Mouse (Mus musculus) heart, adult 2 months (tissue): ENCODE data around the gene Rbm15. TPM values are rescaled to one million over a fixed set of nuclear protein-coding genes. Genes with fewer than 3 reads are reported as not detected.

Experiments used
- DNase-seq, 2 experiments: peaks; one replicate each; pipeline ENCODE4 v3.0.0; 2021
- H3K27ac ChIP-seq: fragments of 200-600 bp; 2 replicates; pipeline ENCODE4 v1.8.1; 2022
- H3K27me3 ChIP-seq: fragments of 200-500 bp; 2 replicates; pipeline ENCODE4 v1.6.1; 2012; ENCODE audit warnings: mild to moderate bottlenecking, low read length, inconsistent platforms, mixed read lengths; ENCODE audit not compliant: control insufficient read depth, insufficient read depth
- H3K36me3 ChIP-seq: fragments of 200-500 bp; 2 replicates; pipeline ENCODE4 v1.6.1; 2012; ENCODE audit warnings: low read length, inconsistent platforms; ENCODE audit not compliant: control insufficient read depth, insufficient read depth
- H3K4me1 ChIP-seq: fragments of 200-500 bp; 2 replicates; pipeline ENCODE4 v1.6.1; 2011; ENCODE audit warnings: low read length; ENCODE audit not compliant: control insufficient read depth, insufficient read depth
- H3K4me3 ChIP-seq: fragments of 200-600 bp; 2 replicates; pipeline ENCODE4 v1.8.1; 2022
- H3K79me2 ChIP-seq: fragments of 200-500 bp; replicated peaks from 2 replicates; pipeline ENCODE4 v1.6.1; 2012; ENCODE audit warnings: mild to moderate bottlenecking, inconsistent platforms, low read length, moderate library complexity, mixed read lengths; ENCODE audit not compliant: control insufficient read depth, insufficient read depth
- H3K9ac ChIP-seq: fragments of 200-500 bp; 2 replicates; pipeline ENCODE4 v1.6.1; 2012; ENCODE audit warnings: low read depth, mild to moderate bottlenecking, control low read depth, inconsistent platforms, low read length, mixed read lengths
- CTCF ChIP-seq: fragments of 200-600 bp; IDR thresholded peaks from 2 replicates; pipeline ENCODE4 v1.8.1; 2022; ENCODE audit warnings: antibody characterized with exemption, mild to moderate bottlenecking, moderate library complexity
- EP300 ChIP-seq: fragments of 200-500 bp; IDR thresholded peaks from 2 replicates; pipeline ENCODE4 v1.6.1; 2011; ENCODE audit warnings: low read depth, low read length, control low read depth; ENCODE audit not compliant: insufficient read depth
- POLR2A ChIP-seq: fragments of 200-500 bp; IDR thresholded peaks from 2 replicates; pipeline ENCODE4 v1.6.1; 2011; ENCODE audit warnings: mild to moderate bottlenecking, low read depth, low read length, control low read depth; ENCODE audit not compliant: insufficient read depth
- WGBS: fragments of 180-500 bp; shearing (Covaris S2); methylation state at CpG from one replicate; pipeline ENCODE4 v1.1.7; 2018; 5-methylcytosine and 5-hydroxymethylcytosine counted together
- intact Hi-C: fragments of 180-260 bp; cut with DNase I; formaldehyde crosslinking; loops from one replicate; pipeline ENCODE4 v1.15.1; 2025
- polyA plus RNA-seq: library from polyadenylated mRNA; depleted of rRNA; stranded (reverse); fragments of >200 nt; gene quantifications from 2 replicates; pipeline ENCODE4 v1.2.3, GENCODE M21; 2012
- total RNA-seq, 2 experiments: library from RNA; stranded (reverse); gene quantifications; 2 replicates each; pipeline ENCODE4 v1.2.3; 2021

Gene Rbm15
- total and polyA plus RNA-seq, 3 experiments = 3.6 to 24.5 (median 22.7) TPM

- no peak overlapping the region for H3K9ac ChIP-seq
- intact Hi-C loops = loop anchor here (5.0 to 10.0 kb wide), 2 partner anchors 123 to 151 kb away; partner anchors contain the start of gene A630076J17Rik
- H3K4me1 ChIP-seq = peaks cover 7% of the 10 kb centered on the region
- DNase-seq = no peak
- H3K36me3 ChIP-seq = no peaks in the 10 kb centered on the region; the same call in 1 of the 2 replicates
- no peak overlapping the region for H3K4me3 ChIP-seq
- H3K27me3 ChIP-seq = no peaks in the 10 kb centered on the region
- WGBS = 79% methylated on average over 6 of the region's 6 CpGs
- no peaks in the 10 kb centered on the region for H3K79me2 ChIP-seq
- no peak overlapping the region for H3K27ac ChIP-seq
- TF ChIP-seq POLR2A = no peak
- no peak for TF ChIP-seq CTCF
- no peak for TF ChIP-seq EP300
These were observed 22.3 kb upstream of the Rbm15 start for GRCm38 (mm10) chr3:107355618-107356260.

DNA sequence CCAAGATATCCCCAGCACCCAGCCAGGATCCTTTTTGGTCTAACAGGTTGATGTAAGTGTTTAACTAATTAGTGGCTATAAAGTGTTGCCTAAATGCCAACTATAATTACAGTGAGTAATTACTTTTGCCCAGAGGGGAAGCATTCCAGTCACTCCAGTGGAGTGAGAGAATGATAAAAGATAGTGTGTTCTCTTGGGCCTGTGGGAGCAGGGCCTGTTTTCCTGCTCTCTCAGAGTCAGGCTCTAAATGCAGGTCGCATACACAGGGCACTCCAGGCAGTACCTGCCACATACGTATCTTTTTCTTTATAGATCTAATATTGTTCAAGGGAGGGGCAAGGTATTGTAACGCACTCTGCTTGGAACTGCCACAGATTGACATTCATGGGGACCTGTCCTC, 18.2 kb upstream of the Rbm15 start:
- H3K27ac ChIP-seq = no peak overlapping the region
- WGBS = 68% methylated on average over 3 of the region's 3 CpGs

GRCm38 (mm10) chr3:107349006-107349405, 15.5 kb upstream of the Rbm15 start:
- H3K27me3 ChIP-seq = no peaks in the 10 kb centered on the region
- no peaks in the 10 kb centered on the region for H3K4me1 ChIP-seq
- intact Hi-C loops = no loop called here
- H3K4me3 ChIP-seq = no peak overlapping the region
- 58% methylated on average over 3 of the region's 3 CpGs for WGBS
- H3K79me2 ChIP-seq = no peaks in the 10 kb centered on the region
- no peak for DNase-seq
- no peak overlapping the region for H3K27ac ChIP-seq
- no peaks in the 10 kb centered on the region for H3K36me3 ChIP-seq
- no peak overlapping the region for H3K9ac ChIP-seq
- TF ChIP-seq EP300 = no peak
- no peak for TF ChIP-seq POLR2A
- TF ChIP-seq CTCF = no peak

More for the DNA sequence above, 18.2 kb upstream of the Rbm15 start:
- intact Hi-C loops = loop anchor here (10.0 kb wide), 1 partner anchor 147 kb away; no protein-coding TSS in a partner anchor
- no peak overlapping the region for H3K9ac ChIP-seq
- H3K79me2 ChIP-seq = no peaks in the 10 kb centered on the region
- H3K4me1 ChIP-seq = no peaks in the 10 kb centered on the region
- TF ChIP-seq POLR2A = no peak
- TF ChIP-seq EP300 = no peak
- TF ChIP-seq CTCF = no peak
- H3K27me3 ChIP-seq = no peaks in the 10 kb centered on the region
- no peaks in the 10 kb centered on the region for H3K36me3 ChIP-seq
- no peak overlapping the region for H3K4me3 ChIP-seq
- DNase-seq = no peak

DNA sequence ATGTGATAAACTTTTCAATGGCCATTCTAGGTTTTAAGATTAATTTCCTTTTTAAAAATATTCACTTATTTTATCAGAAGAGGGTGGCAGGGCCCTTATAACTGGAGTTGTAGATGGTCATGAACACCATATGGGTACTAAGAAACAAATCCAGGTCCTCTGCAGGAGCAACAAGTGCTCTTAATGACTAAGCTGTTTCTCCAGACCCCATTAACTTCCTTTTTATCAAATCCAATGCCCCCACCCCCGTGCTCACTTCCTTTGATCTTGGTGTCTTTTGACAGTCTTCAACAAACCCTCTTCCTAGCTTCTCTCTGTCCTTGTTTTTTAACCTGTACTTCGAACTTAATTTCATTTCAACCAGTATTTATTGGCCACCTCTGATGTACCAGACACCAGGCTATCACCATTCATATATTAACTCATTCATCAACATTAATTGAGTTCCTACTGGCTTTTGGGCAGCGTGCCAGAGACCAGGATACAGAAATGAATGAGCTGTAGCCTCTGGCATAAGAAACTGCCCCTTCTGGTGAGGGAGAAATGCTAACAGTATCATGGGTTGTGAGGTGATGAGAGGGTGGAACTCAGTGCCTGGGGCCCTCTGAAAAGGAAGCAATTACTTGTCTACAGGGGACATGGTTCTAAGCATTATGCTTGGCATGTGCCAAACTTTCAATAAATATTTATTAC, 11.7 kb upstream of the Rbm15 start:
- Histone ChIP-seq H3K79me2 (no peaks in the 10 kb centered on the region), H3K4me3 (no peak overlapping the region), H3K36me3 (no peaks in the 10 kb centered on the region), H3K4me1 (no peaks in the 10 kb centered on the region), H3K27ac (no peak overlapping the region), H3K27me3 (no peaks in the 10 kb centered on the region), H3K9ac (no peak overlapping the region)
- no peak for TF ChIP-seq CTCF
- WGBS = 40% methylated on average over 3 of the region's 3 CpGs
- intact Hi-C loops = no loop called here
- DNase-seq = no peak

DNA sequence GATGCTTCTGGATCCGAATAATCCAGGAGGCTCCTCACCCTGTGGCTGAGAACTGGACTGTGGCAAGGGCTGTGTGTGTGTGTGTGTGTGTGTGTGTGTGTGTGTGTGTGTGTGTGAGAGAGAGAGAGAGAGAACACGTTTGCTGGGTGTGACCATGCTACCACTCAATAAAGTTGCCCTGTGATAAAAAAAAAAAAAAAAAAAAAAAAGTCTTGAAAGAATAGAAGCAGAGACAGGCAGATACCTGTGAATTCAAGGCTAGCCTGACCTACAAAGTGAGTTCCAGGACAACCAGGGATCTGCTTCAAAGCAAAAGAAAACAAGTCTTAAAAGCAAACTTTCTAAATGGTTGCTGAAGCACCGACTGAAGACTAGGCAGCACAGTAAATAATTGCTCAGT, 10.5 kb upstream of the Rbm15 start:
- WGBS = 43% methylated on average over 3 of the region's 3 CpGs
- Histone ChIP-seq H3K4me1 (no peaks in the 10 kb centered on the region), H3K36me3 (no peaks in the 10 kb centered on the region), H3K27me3 (no peaks in the 10 kb centered on the region), H3K4me3 (no peak overlapping the region), H3K79me2 (no peaks in the 10 kb centered on the region), H3K9ac (no peak overlapping the region), H3K27ac (no peak overlapping the region)
- DNase-seq = no peak
- intact Hi-C loops = no loop called here
- TF ChIP-seq EP300 (no peak), POLR2A (no peak), CTCF (no peak)
